ENCODE assay signal across 8 mouse cellular contexts in the genomic region with DNA sequence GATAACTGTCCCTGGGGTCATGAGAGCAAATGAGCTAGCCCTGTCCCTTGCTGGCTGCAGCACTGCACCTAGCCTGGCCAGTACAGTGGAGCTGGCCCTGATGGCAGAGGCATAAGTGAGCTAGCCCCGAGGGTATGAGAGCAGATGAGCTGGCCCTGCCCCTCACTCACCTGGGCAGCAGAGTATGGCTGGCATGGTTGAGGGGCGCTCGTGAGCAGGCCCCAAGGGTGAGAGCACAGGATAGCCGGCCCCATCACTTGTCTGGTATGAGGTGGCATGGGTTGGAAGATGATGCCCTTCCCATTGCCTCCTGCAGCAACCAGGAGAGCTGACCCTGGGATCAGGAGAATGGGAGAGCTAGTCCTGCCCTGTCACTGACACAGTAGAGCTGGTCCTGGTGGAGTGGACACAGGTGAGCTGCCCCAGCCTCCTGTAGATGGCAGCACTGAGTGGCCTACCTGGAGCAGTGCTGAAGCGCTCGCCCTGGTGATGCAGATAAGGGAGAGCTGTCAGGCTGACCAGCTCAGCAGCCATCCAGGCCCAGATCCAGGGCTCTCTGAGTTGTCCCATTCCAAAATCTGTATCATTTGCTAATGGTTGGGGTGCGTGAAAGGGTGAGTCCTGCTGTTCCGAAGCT. TPM values are rescaled to one million over a fixed set of nuclear protein-coding genes. Genes with fewer than 3 reads are reported as not detected.
DNase-seq lines count a peak whose midpoint lies in the region; ATAC-seq and TF ChIP-seq lines count a peak whose summit lies in the region.
"Had no signal": no experiment of that assay in that cellular context is flagged by ENCODE, and none has a peak within 500 bp of the region (broad histone marks: within the 10 kb centered on the region; RNA-seq: fewer than 3 reads in every experiment).

No protein-coding gene starts in this region.

- peak; percentile 59; the same call in 1 of the 2 replicates for TF ChIP-seq CTCF in thymus, adult 2 months (IDR thresholded peaks at IDR 0.05; ENCODE audit: borderline replicate concordance, control insufficient read depth, extremely low read depth, insufficient read depth, low read length, poor library complexity)

- H3K4me3 ChIP-seq in embryonic facial prominence, embryonic 10.5 days: no peak overlapping the region
- H3K4me3 ChIP-seq in kidney, embryonic 14.5 days (ENCODE audit: low read length): no peak overlapping the region
- H3K4me3 ChIP-seq in thymus, adult 2 months (ENCODE audit: control insufficient read depth, insufficient read depth, low read length): no peak overlapping the region
- H3K4me3 ChIP-seq: hindbrain, embryonic 15.5 days had no signal

- DNase-seq in right cerebral cortex, adult 18-20 months: peak; percentile 20
- DNase-seq in right cerebral cortex, postnatal 36 days (ENCODE audit: low spot score in 2 of 2): no peak
- DNase-seq in adrenal gland, postnatal 36 days: peak; percentile 21 to 47
- peak; percentile 51 for DNase-seq in embryonic facial prominence, embryonic 10.5 days (ENCODE audit: low spot score)
- peak; percentile 56 for DNase-seq in lung, postnatal 10 days
- DNase-seq in thymus, adult 2 months: peak; percentile 45

- no peak overlapping the region for H3K27ac ChIP-seq in embryonic facial prominence, embryonic 10.5 days (replicated peaks)
- no peak overlapping the region for H3K27ac ChIP-seq in kidney, embryonic 14.5 days (ENCODE audit: low read depth, low read length)
- no peak overlapping the region for H3K27ac ChIP-seq in thymus, adult 2 months (ENCODE audit: control insufficient read depth, insufficient read depth, low read length)
- H3K27ac ChIP-seq: hindbrain, embryonic 15.5 days had no signal

- H3K27me3 ChIP-seq in embryonic facial prominence, embryonic 10.5 days (replicated peaks; ENCODE audit: low read depth, poor library complexity, severe bottlenecking): no peaks in the 10 kb centered on the region
- H3K27me3 ChIP-seq in kidney, embryonic 14.5 days (ENCODE audit: control insufficient read depth, insufficient read depth, low read length): no peaks in the 10 kb centered on the region
- no peaks in the 10 kb centered on the region for H3K27me3 ChIP-seq in thymus, adult 2 months (ENCODE audit: control insufficient read depth, insufficient read depth, low read length)
- H3K27me3 ChIP-seq: hindbrain, embryonic 15.5 days had no signal

- no peak overlapping the region for H3K4me2 ChIP-seq in kidney, embryonic 14.5 days (replicated peaks; ENCODE audit: low read depth, low read length)
- H3K4me2 ChIP-seq: hindbrain, embryonic 15.5 days had no signal

- H3K9me3 ChIP-seq in embryonic facial prominence, embryonic 10.5 days: no peaks in the 10 kb centered on the region
- H3K9me3 ChIP-seq in kidney, embryonic 14.5 days (ENCODE audit: control insufficient read depth, low read length): no peaks in the 10 kb centered on the region
- H3K9me3 ChIP-seq: hindbrain, embryonic 15.5 days had no signal

- peaks cover 13% of the 10 kb centered on the region for H3K4me1 ChIP-seq in embryonic facial prominence, embryonic 10.5 days
- H3K4me1 ChIP-seq in kidney, embryonic 14.5 days (ENCODE audit: control insufficient read depth, insufficient read depth, low read length): no peaks in the 10 kb centered on the region
- H3K4me1 ChIP-seq in thymus, adult 2 months (replicated peaks; ENCODE audit: control insufficient read depth, insufficient read depth, low read length): no peaks in the 10 kb centered on the region
- H3K4me1 ChIP-seq: hindbrain, embryonic 15.5 days had no signal

- no peak overlapping the region for H3K9ac ChIP-seq in kidney, embryonic 14.5 days (ENCODE audit: low read depth, low read length)
- H3K9ac ChIP-seq: hindbrain, embryonic 15.5 days had no signal

- peak; percentile 44; the same call in 1 of the 2 replicates for ATAC-seq in kidney, embryonic 14.5 days (ENCODE audit: low FRiP score, low TSS enrichment)

- no peak for TF ChIP-seq POLR2A in thymus, adult 2 months (IDR thresholded peaks at IDR 0.05; ENCODE audit: control insufficient read depth, extremely low read depth, insufficient read depth, low read length, poor library complexity)

- 77% methylated on average over 8 of the region's 8 CpGs for WGBS in embryonic facial prominence, embryonic 10.5 days
- WGBS in kidney, embryonic 14.5 days: 85% methylated on average over 8 of the region's 8 CpGs
- 95% methylated on average over 8 of the region's 8 CpGs for WGBS in thymus, adult 2 months

- peaks cover 50% of the 10 kb centered on the region for H3K36me3 ChIP-seq in embryonic facial prominence, embryonic 10.5 days (replicated peaks)
- H3K36me3 ChIP-seq in kidney, embryonic 14.5 days (ENCODE audit: control insufficient read depth, insufficient read depth, low read length): peaks cover 50% of the 10 kb centered on the region
- H3K36me3 ChIP-seq in thymus, adult 2 months (ENCODE audit: control insufficient read depth, insufficient read depth, low read length): peaks cover 42% of the 10 kb centered on the region

RNA-seq across cellular contexts. Expression of gene Hal, which starts 3.4 kb away (rescaled TPM):
- under 1 TPM; 0.23 to 0.63 TPM for total RNA-seq in adrenal gland, postnatal 36 days (2021)
- 0.11 and 0.34 TPM in 2 replicates for polyA plus RNA-seq in embryonic facial prominence, embryonic 10.5 days (2016; fragmentation: Nextera tagmentation; extraction: Ambion mirVana)
- polyA plus RNA-seq in kidney, embryonic 14.5 days (2014; fragmentation: Nextera tagmentation; extraction: Ambion mirVana): not detected in 2 replicates
- 3.7 TPM in 2 replicates for polyA plus RNA-seq in thymus, adult 2 months (2012; rRNA removed)

RNA-seq across cellular contexts. Expression of gene Lta4h, which starts 32.0 kb away (rescaled TPM):
- 10 to 100 TPM; 59.8 to 61.4 TPM for total RNA-seq in adrenal gland, postnatal 36 days (2021)
- polyA plus RNA-seq in embryonic facial prominence, embryonic 10.5 days (2016; fragmentation: Nextera tagmentation; extraction: Ambion mirVana): 152 and 155 TPM in 2 replicates
- polyA plus RNA-seq in kidney, embryonic 14.5 days (2014; fragmentation: Nextera tagmentation; extraction: Ambion mirVana): 146 and 179 TPM in 2 replicates
- 153 and 269 TPM in 2 replicates for polyA plus RNA-seq in thymus, adult 2 months (2012; rRNA removed)

RNA-seq across cellular contexts. Expression of gene Amdhd1, which starts 54.7 kb away (rescaled TPM):
- under 1 TPM in 1 of 2 experiments, not detected in 1; 0.17 TPM for total RNA-seq in adrenal gland, postnatal 36 days (2021)
- polyA plus RNA-seq in embryonic facial prominence, embryonic 10.5 days (2016; fragmentation: Nextera tagmentation; extraction: Ambion mirVana): 0.11 and 0.18 TPM in 2 replicates
- 0.33 and 0.76 TPM in 2 replicates for polyA plus RNA-seq in kidney, embryonic 14.5 days (2014; fragmentation: Nextera tagmentation; extraction: Ambion mirVana)
- polyA plus RNA-seq in thymus, adult 2 months (2012; rRNA removed): 0.44 and 0.46 TPM in 2 replicates

RNA-seq across cellular contexts. Expression of gene Ccdc38, which starts 55.3 kb away (rescaled TPM):
- not detected for total RNA-seq in adrenal gland, postnatal 36 days (2021)
- 0.34 and 0.44 TPM in 2 replicates for polyA plus RNA-seq in embryonic facial prominence, embryonic 10.5 days (2016; fragmentation: Nextera tagmentation; extraction: Ambion mirVana)
- 0.28 and 0.49 TPM in 2 replicates for polyA plus RNA-seq in kidney, embryonic 14.5 days (2014; fragmentation: Nextera tagmentation; extraction: Ambion mirVana)
- 0.03 TPM in 1 of 2 replicates, not detected in the other for polyA plus RNA-seq in thymus, adult 2 months (2012; rRNA removed)

Comparison
In these comparisons a context has a peak if more than half of its experiments do, and no peak if none do; other contexts are left out.
1. DNase-seq: peak in right cerebral cortex, adult 18-20 months (single experiment), adrenal gland, postnatal 36 days (2 of 2), embryonic facial prominence, embryonic 10.5 days (single experiment), lung, postnatal 10 days (single experiment) and thymus, adult 2 months (single experiment); none in right cerebral cortex, postnatal 36 days (0 of 2).